Mouse (Mus musculus): ENCODE results near the gene Il27ra.

Gene Il27ra

DNA sequence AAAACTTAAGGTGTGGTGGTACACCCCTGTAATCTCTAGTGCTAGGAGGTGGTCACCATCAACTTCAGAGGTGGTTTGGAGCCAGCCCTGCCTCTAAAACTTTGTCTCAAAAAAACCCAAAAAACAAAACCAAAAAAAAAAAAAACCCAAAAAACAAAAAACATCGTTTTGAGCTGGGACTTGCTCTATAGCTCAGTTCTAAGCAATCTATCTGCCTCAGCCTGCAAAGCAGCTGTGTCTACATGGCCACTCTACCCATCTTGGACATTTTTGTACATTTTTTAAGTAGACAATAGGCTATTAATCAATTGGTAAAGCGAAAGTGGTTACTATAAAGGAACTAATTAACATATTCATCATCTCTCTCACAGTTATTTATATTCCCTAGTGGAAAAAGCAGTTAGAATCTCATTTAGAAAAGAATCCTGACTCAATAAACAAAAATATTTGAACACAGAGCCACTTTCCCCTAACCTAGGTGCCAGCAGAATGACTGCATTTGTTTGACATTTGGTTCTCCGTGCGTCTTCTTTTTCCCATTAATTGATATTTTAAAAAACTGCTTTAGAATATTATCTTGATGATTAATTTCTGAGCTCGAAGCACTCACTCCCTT lies 23.2 kb upstream of the Il27ra start:
- no peak for DNase-seq (ENCODE audit: low spot score)

DNA sequence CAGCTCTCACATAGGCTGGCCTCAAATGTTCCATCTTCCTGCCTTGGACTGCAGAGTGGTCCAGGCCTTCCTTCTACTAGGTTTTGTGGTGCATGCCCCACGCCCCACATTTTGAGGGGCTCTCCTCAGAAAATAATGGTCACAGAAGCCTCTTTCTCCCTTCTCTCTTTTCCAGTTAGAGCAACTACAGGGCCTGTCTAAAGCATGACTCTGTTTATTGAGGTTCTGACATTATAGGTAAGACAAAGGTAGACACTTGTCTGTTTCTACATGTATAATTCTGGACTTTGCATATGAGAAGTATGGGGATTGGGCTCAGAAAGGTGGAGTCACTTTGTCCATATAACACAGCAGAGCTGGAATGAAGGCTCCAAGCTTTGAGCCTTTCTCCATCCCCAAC lies 22.6 kb upstream of the Il27ra start, which contains the start of gene Gm10643:
Gene Gm10643 (minus strand): TSS at position 101 of the 400 bp plus-strand sequence.
- no peak for DNase-seq (ENCODE audit: low spot score)

DNA sequence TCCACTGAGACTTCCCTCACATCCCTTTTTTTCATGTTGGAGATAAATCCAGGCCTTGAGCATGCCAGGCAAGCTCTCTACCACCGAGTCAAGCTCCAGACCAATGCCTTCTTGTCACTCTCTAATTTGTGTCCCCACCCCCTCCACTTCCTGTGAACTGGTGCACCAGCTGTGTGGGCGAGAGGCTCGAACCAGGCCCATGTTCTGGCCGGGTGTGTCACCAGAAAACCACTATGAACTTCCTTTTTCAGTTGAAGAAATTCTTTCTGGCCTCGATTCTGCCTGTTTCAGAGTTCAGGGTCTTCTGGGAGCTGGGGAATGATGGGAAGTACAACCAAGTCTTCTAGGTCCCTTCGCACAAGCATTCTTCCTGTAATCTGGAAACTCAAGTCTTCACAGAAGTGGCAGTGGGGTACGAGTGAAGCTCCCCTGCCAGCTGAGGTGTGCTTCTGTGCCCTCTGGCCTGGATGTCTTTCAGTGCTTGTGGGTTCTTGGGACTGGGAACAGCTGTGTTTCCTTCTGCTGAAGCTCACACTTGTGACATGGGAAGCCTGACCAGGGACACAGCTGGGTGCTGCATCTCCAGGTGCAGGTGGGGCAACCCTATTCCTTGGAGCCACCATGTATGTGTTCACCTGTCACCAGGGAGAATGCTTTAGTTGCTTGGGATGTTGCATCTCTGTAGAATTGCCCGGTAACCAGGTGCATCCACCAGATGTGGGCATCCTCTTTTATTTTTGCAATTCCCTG lies 21.6 kb upstream of the Il27ra start:
- no peak for DNase-seq (ENCODE audit: low spot score)

DNA sequence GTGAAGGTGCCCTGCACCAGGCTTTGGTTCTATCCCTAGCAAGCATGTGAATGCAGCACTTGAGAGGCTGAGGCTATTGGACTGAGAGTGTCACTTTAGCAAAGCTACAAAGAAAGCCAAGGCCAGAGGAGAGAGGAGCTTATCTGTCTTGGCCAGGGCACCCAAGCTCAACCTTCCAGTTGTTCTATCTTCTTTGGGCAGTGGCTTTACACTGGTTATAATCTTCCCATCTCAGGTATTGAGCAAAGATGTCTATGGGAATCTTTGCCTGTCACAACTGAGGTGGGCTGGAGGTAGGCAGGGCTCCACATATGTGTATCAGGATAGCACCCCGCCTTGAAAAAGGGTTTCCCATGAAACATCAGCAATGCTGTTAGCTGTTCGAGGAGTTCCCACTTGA lies 17.9 kb upstream of the Il27ra start:
- no peak for DNase-seq (ENCODE audit: low spot score)

DNA sequence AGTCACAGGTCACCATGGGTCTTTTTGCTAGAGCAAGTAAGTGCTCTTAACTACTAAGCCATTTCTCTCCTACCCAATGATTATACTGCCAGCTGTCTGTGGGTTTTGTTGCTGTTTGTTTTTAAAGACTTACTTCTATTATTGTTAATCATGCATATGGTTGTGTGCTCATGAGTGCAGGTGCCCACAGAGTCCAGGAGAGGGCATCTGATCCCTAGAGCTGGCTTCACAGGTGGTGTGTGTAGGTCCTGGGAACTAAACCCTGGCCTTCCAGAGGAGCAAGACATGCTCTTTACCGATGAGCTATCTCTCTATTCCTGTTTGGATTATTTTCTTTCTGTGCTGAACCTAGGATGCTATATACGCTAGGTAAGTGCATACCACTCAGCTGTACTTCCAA lies 16.8 kb upstream of the Il27ra start:
- DNase-seq (ENCODE audit: low spot score) = no peak

DNA sequence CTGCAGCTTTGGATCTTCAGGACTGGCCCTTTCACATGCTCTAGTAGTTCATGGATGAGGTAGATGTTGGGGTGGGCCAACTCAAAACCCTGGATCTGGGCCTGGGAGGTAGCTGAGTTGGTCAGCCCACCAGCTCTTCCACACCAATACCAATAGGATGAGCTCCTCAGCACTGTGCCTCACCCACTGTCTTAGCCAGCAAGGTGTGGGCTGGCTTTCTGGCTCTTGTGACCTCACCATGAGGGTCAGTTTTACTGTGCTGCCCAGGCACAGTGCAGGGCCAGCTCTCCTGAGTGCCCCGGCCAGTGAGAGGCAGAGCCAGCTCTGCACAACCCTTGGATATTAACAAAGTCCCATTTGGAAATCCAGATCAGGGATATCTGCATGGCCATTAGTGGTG lies 15.4 kb upstream of the Il27ra start:
- no peak for DNase-seq (ENCODE audit: low spot score)

DNA sequence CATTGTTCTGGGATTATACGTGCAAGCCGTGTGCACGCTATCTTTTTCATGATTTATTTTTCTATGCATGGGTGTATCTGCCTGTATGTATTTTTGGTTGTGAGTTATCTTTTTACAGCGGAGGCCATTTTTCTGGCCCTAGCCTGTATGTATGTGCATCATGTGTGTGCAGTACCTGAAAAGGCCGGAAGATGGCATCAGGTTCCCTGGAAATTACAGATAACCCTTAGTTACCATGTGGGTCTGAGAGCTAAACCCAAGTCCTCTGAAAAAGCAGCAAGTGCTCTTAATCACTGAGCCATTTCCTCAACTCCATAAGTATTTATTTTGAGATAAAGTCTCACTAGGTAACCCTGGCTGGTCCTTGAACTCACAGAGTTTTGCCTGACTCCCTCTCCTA lies 10.8 kb upstream of the Il27ra start:
- DNase-seq (ENCODE audit: low spot score) = no peak

DNA sequence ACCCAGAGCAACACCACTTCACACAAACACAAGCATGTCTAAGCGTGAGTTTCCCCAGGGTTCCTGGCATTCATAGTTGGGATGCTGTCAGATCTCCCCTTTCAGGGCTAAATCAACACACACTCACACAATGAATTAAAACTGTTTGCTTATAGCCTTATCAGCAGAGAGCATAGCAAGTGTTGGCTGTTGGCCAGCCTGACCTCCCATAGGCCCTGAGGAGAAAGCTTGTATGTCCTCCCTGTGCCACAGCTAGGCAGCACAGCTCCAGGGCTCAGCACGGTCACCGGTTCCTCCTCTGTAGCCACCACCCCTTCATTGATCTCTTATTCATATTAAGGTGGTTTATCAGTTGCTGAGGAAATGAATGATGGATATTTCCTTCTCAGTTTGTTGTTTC lies 10.4 kb upstream of the Il27ra start:
- no peak for DNase-seq (ENCODE audit: low spot score)

DNA sequence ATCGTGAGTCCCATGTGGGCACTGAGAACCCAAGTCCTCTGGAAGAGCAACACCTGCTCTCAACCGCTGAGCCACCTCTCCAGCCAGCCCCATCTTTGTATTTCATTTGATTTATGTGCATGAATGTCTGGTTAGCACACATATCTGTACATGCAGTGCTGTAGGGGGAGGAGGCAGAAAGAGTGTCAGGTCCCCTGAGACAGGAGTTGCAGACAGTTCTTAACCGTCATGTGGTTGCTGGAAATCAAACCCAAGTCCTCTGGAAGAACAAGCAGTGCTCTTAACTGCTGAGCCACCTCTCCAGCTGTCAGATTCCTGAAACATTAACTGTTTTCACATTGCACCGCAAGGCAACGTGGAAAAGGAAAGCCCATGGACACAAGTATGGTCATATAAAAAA lies 5.8 kb upstream of the Il27ra start:
- DNase-seq (ENCODE audit: low spot score) = no peak

DNA sequence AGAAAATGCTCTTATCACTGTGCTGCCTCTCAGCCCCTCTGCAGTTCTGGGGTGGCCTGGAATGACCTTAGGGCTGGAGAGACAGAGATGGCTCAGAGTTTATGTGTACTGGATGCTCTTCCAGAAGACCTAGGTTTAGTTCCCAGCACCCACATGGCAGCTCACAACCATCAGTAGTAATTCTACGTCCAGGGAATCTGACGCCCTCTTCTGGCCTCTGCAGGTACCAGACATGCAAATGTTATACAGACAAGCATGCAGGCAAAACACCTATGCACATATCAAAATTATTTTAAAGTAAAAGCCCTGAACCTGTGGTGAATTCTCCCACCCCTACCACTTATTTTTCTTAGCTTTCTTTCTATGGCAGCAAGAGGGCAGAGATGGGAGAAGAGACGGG lies 4.1 kb upstream of the Il27ra start:
- DNase-seq (ENCODE audit: low spot score) = no peak

DNA sequence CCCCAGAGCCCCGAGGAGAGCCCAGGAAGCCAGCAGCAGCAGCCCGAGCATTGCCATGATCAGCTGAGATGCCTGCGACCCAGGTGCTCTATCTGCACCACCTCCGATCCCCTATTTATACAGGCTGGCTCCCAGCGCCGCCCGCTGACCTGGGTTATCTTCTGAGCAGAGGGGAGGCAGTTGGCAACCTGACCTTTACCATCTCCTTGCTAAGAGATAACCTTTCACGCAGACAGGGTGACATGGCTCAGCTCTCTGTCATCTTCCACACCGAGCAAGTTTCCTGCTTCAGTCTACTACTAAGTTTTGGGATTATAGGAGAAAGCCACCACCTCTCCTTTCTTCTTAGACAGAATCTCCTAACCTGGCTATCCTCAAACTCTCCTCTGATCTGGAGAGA lies 2.5 kb upstream of the Il27ra start, which contains the start of gene Rln3:
Gene Rln3 (minus strand): TSS at position 101 of the 400 bp plus-strand sequence.
- DNase-seq (ENCODE audit: low spot score) = no peak

DNA sequence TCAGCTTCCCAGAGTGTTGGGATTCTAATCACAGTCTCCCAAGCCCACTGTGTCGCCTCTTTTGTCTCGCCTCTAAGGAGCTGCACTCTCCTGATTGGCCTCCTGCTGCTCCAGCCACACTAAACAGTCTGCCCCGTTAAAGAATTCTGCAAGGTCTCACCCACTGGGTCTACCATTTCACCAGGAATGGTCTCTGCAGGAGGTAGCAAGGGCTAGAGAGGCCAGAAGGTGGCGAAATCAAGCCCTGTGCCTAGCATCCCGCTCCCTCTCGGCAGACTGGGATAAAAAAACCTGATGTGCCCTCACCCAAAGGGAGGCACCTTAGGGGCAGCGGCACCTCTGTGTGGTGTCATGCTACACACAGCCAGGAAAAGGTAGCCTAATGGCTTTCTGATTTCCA lies 1.7 kb upstream of the Il27ra start:
- DNase-seq (ENCODE audit: low spot score) = no peak

DNA sequence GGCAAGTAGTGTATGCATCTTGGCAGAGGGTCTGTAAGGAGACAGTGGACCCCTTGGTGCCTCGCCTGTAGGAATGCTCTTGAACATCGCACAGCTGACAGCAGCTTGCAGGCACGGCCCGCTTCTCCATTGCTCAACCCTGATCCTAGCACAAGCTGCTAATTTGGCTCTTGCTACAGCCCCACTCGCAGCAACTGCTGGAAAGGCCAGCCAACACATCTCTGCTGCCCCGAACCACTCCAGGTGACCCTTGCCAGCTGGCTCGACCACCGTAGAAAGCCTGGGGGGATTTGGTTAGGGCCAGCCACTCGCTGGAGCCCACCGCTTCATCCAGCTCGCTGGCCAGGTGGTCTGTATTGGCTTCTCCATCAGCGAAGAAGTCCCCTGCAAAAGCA lies 556 bp upstream of the Il27ra start:
- DNase-seq (ENCODE audit: low spot score) = no peak

DNA sequence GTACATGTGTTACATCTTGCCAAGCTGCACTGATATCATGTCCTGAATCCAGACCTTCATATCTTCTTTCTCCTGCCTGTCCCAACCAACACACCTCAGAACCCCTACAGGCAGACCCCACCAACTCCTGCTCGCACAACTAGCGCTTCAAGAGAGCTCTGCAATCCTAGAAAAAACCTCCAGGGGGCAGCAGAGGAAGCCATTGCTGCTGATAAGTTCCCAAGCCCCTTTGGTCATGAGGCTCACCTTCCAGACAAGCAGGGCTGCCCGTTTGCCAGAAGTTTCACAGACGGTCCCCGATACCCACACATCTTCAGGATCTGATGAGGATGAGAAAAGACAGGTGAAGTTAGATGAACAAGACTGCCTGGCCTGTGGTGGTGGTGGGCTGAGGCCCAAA lies 3.3 kb downstream of the Il27ra start:
- DNase-seq (ENCODE audit: low spot score) = peak; percentile 84

DNA sequence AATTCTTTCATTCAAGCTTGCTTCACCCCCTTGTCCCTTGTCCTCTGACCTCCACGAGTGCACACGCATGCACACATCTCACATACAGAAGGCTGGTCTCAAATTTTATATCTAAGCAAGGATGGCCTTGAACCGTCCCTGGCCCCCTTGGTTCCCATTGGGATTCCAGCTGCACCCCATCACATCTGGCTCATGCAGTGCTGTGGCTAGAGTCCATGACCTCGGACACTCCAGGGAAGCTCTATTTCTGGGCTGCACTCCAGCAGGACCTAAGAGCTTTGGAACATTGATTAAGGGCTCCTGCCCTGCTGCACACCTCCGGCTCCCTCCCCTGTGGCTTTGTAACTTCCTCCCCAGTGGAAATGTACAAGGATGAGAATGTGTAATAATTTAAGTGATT lies 4.4 kb downstream of the Il27ra start:
- DNase-seq (ENCODE audit: low spot score) = peak; percentile 71

DNA sequence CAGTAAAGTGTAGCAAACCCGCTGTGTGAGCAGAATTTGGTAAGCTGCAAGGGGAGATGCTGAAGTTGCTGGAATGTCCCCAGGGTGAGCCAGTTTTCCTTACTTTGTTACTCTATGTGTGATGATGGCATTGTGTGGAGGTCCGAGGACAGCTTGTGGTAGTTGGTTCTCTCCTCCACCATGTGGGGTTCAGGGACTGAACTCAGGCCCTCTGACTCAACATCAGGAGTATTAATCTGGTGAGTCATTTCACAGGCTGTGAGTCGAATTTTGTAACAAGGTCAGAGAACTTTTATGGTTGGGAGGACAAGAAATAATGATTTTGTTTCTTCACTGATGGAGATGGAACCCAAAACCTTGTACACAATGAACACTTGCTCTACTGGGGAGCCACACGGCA lies 9.6 kb downstream of the Il27ra start:
- DNase-seq (ENCODE audit: low spot score) = no peak

DNA sequence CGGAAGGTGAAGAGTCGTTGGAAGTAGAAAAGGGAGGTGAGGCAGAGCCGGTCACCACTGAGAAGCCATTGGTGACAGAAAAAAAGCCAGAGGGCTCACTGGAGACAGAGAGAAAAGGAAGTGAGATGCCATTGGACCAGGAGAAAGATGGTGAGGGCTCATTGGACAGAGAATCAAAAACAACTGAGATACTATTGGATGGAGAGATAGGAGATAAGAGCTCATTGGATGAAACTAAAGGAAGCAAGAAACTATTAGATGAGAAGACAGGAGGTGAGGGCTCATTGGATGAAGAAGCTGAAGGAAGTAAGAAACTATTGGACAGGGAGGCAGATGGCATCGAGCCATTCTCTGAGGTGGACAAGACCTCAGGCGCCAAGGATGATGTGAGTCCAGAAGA lies 13.1 kb downstream of the Il27ra start:
- no peak for DNase-seq (ENCODE audit: low spot score)

DNA sequence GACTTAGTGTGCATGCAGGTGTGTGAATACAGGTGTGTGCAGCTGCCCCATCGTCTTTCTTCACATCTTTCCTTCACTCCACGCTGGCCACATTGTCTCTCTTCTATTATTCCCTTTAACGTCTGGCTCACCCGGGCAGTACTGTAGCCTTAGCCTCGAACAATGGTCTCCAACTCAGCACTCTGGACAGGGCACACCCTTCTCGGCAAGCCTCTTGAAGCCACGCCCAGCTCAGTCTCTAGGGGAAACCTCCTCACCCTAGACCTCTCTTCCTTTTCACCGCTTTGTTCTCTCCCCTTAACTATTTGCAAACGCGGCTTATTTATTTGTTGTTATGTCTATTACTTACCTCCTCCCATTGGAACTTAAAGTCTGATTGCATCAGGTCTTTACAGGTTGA lies 14.9 kb downstream of the Il27ra start:
- DNase-seq (ENCODE audit: low spot score) = no peak

DNA sequence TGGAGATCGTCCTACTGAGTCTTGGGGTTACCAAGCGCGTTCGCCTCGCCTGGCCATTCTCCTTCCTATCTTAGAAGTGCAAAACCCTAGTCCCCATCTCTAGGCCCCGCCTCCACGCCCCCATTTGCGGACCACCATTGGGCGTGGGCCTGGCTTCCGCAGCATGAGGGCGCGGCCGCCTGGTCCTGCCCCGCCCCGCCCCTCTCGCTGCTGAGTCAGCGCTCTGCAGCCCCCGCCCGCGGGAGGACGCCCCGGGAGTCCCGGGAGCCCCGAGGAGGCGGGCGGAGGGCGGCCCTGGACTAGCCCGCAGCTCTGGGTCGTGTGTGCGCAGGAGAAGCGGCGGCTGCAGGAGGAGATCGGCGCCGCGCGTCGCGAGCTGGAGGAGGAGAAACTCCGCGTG lies 16.5 kb downstream of the Il27ra start:
- DNase-seq (ENCODE audit: low spot score) = peak; percentile 83

DNA sequence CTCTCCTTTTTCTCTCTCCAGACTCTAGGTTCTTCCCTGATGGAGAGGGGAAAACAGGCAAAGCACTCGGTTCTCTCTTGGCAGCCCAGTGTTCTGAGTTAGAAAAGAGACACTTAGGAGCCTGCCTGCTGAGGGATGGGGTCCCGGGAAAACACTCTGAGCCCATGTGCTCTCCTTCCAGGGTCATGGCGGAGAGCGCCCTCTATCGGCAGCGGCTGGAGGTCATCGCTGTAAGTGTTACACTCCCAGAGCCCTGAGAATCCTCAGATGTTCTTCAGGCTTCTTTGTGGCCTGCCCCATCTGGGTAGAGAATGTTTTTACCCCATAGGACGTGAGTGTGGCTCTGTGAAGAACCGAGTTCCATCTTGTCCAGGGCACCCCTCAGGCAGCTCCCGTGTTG lies 18.2 kb downstream of the Il27ra start:
- DNase-seq (ENCODE audit: low spot score) = peak; percentile 86

DNA sequence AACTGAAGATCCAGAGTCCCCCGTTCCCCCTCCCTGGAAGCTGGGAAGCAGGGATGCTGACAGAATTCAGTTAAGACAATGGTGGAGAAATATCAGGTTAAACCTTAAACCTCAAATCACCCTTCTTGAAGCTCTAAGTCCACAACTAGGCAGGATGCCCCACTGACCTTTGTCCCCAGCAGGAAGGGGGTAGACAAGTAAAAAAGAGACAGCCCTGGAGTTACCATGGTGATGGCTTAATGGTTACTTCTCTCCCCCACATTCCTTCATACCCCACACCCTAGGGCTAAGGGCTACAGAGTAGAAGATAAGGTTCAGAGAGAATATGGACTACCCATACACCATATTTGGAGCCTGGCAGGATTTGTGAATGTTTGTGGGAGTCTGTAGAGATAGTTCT lies 18.8 kb downstream of the Il27ra start:
- DNase-seq (ENCODE audit: low spot score) = no peak

DNA sequence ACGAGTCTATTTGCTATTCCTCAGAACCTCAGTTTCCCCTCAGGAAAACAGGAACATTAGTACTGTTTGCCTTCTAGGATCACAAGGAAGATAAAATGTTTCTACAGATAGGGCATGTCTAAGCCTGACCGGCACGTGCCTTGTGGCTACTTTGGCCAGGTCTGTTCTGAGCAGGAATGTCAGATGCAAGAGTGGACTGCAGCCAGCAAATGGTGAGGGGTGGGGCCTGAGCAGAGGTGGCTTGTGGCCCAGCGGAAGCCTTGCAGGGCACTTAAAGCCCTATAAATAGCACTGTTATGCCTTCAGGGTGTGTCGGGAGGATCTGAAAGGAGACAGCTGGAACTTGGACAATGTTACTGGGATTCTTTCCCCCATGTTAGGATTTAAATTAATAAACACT lies 19.3 kb downstream of the Il27ra start:
- DNase-seq (ENCODE audit: low spot score) = peak; percentile 71

DNA sequence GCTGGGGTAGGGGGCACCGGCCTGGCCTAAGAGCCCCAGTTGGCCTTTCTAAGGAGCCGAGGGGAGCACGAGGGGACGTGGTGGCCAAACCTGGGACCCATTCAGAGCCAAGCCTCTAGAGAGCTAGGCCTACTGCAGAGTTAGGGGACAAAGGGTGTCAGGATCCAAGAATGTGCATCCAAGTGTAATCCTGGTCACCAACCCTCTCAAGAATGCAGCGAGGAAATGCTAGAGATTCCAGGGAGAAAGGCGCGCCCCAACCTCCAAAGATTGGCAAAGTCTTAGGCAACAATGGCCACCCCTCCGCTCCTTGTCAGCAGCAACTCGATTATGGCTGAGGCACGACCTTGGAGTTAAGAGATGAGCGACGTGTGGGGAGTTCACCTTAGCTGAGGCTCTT lies 20.8 kb downstream of the Il27ra start:
- DNase-seq (ENCODE audit: low spot score) = no peak

DNA sequence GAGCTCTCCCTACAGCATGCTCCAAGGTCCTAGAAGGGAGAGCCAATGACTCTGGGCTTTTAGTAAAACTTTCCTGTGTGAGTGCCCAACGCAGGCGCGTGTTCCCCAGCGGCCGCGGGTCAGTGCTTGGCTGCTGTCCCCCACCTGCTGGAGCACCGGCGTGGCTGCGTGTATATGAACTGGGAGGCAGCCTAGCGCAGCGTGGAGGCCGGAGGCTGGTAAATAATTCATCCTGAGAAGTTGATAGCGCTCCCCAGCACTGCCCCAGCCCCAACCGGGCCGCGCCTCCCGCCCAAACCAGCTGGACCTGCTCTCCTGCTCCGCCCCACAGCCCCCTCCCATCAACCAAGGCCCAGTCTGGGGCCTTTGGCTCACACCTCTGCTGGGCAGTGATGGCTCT lies 21.3 kb downstream of the Il27ra start, which contains the start of gene Palm3:
Gene Palm3 (plus strand): TSS at position 376 of the 400 bp plus-strand sequence.
- no peak for DNase-seq (ENCODE audit: low spot score)
